Mouse (Mus musculus) left cerebral cortex, adult 2 months (tissue): ENCODE measurements at regions not wholly inside any gene's neighbourhood (a gene's known extent, or its start where the extent isn't known, plus 50 kb on each side); places are given as distances from the start of the nearest gene placed in this dataset.

Experiments used
- DNase-seq, 2 experiments: peaks; one replicate each; pipeline ENCODE4 v3.0.0; 2021 to 2022; ENCODE audit warnings: low spot score in 2 of 2, mixed read lengths in 1 of 2; ENCODE audit errors: extremely low spot score in 1 of 2
- H3K27ac ChIP-seq: fragments of 200-600 bp; 2 replicates; pipeline ENCODE4 v1.8.1; 2022
- H3K4me3 ChIP-seq: fragments of 200-600 bp; 2 replicates; pipeline ENCODE4 v1.8.1; 2022
- CTCF ChIP-seq: fragments of 200-600 bp; IDR thresholded peaks from 2 replicates; pipeline ENCODE4 v1.8.1; 2022; ENCODE audit warnings: antibody characterized with exemption, mild to moderate bottlenecking, moderate library complexity
- intact Hi-C: fragments of 180-260 bp; cut with DNase I; formaldehyde crosslinking; loops from one replicate; pipeline ENCODE4 v1.15.1; 2025

GRCm38 (mm10) chr10:16990227-16990626 is 732.8 kb upstream of the Cited2 start:
- no peak for DNase-seq
- Histone ChIP-seq H3K27ac (no peak overlapping the region), H3K4me3 (no peak overlapping the region)
- intact Hi-C loops: no loop called here
- no peak for TF ChIP-seq CTCF

- TF ChIP-seq CTCF: no peak
- intact Hi-C loops: no loop called here
- Histone ChIP-seq H3K27ac (no peak overlapping the region), H3K4me3 (no peak overlapping the region)
- no peak for DNase-seq
These were observed 729.2 kb upstream of the Cited2 start for GRCm38 (mm10) chr10:16993789-16994188.

- H3K27ac ChIP-seq: no peak overlapping the region
- DNase-seq: no peak
- TF ChIP-seq CTCF: no peak
- intact Hi-C loops: no loop called here
- H3K4me3 ChIP-seq: no peak overlapping the region
These were observed 728.5 kb upstream of the Cited2 start for GRCm38 (mm10) chr10:16994526-16994925.

- no peak overlapping the region for H3K27ac ChIP-seq
These were observed 728.0 kb upstream of the Cited2 start for GRCm38 (mm10) chr10:16995010-16995409.

GRCm38 (mm10) chr10:16996820-16997466 is 726.1 kb upstream of the Cited2 start:
- Histone ChIP-seq H3K4me3 (no peak overlapping the region), H3K27ac (no peak overlapping the region)
- intact Hi-C loops: no loop called here
- TF ChIP-seq CTCF: no peak
- DNase-seq: no peak

More at GRCm38 (mm10) chr10:16995010-16995409, 728.0 kb upstream of the Cited2 start:
- intact Hi-C loops: no loop called here
- no peak for TF ChIP-seq CTCF
- no peak overlapping the region for H3K4me3 ChIP-seq
- no peak for DNase-seq

GRCm38 (mm10) chr10:17001320-17001719 is 721.7 kb upstream of the Cited2 start:
- Histone ChIP-seq H3K4me3 (no peak overlapping the region), H3K27ac (no peak overlapping the region)
- no peak for TF ChIP-seq CTCF
- no peak for DNase-seq
- intact Hi-C loops: no loop called here

- intact Hi-C loops: no loop called here
These were observed 719.7 kb upstream of the Cited2 start for GRCm38 (mm10) chr10:17003123-17003849.

GRCm38 (mm10) chr10:17008683-17009082 is 714.3 kb upstream of the Cited2 start:
- no peak for TF ChIP-seq CTCF
- H3K4me3 ChIP-seq: no peak overlapping the region
- no peak for DNase-seq
- intact Hi-C loops: no loop called here
- H3K27ac ChIP-seq: no peak overlapping the region

More at GRCm38 (mm10) chr10:17003123-17003849, 719.7 kb upstream of the Cited2 start:
- DNase-seq: no peak
- TF ChIP-seq CTCF: no peak
- Histone ChIP-seq H3K27ac (no peak overlapping the region), H3K4me3 (no peak overlapping the region)

GRCm38 (mm10) chr10:17010047-17010446 is 713.0 kb upstream of the Cited2 start:
- DNase-seq: no peak
- TF ChIP-seq CTCF: no peak
- intact Hi-C loops: no loop called here

GRCm38 (mm10) chr10:17011876-17012275 is 711.1 kb upstream of the Cited2 start:
- no peak overlapping the region for H3K27ac ChIP-seq
- no peak for TF ChIP-seq CTCF
- H3K4me3 ChIP-seq: no peak overlapping the region
- intact Hi-C loops: no loop called here
- no peak for DNase-seq

More at GRCm38 (mm10) chr10:17010047-17010446, 713.0 kb upstream of the Cited2 start:
- H3K4me3 ChIP-seq: no peak overlapping the region
- no peak overlapping the region for H3K27ac ChIP-seq

GRCm38 (mm10) chr10:17012541-17012975 is 710.5 kb upstream of the Cited2 start:
- Histone ChIP-seq H3K27ac (no peak overlapping the region), H3K4me3 (no peak overlapping the region)
- intact Hi-C loops: no loop called here
- TF ChIP-seq CTCF: no peak
- DNase-seq: no peak

GRCm38 (mm10) chr10:17014826-17015225 is 708.2 kb upstream of the Cited2 start:
- DNase-seq: peak; percentile 12 to 15
- H3K4me3 ChIP-seq: no peak overlapping the region
- H3K27ac ChIP-seq: peak overlapping the region; percentile 45; the same call in 1 of the 2 replicates
- intact Hi-C loops: no loop called here
- no peak for TF ChIP-seq CTCF

GRCm38 (mm10) chr10:17016854-17017253 is 706.2 kb upstream of the Cited2 start:
- intact Hi-C loops: no loop called here
- TF ChIP-seq CTCF: no peak
- H3K27ac ChIP-seq: no peak overlapping the region
- no peak for DNase-seq
- no peak overlapping the region for H3K4me3 ChIP-seq
